Mouse (Mus musculus) heart, embryonic 15.5 days (tissue): ENCODE measurements at regions not wholly inside any gene's neighbourhood (a gene's known extent, or its start where the extent isn't known, plus 50 kb on each side); places are given as distances from the start of the nearest gene placed in this dataset.

Experiments used
- ATAC-seq: fragments of 200-750 bp; cut with Nextera tagmentation; replicated peaks from 2 replicates; pipeline ENCODE4 v1.8.0; 2017; ENCODE audit warnings: low read depth, moderate TSS enrichment; ENCODE audit not compliant: insufficient number of reproducible peaks, insufficient read depth, low FRiP score
- H3K27ac ChIP-seq: fragments of 300-500 bp; sonication (generic); 2 replicates; pipeline ENCODE4 v1.5.1; 2015; ENCODE audit warnings: mild to moderate bottlenecking, inconsistent platforms
- H3K27me3 ChIP-seq: fragments of 300-500 bp; sonication (generic); 2 replicates; pipeline ENCODE4 v1.6.1; 2015; ENCODE audit warnings: inconsistent platforms
- H3K36me3 ChIP-seq: fragments of 300-500 bp; sonication (generic); 2 replicates; pipeline ENCODE4 v1.6.1; 2015; ENCODE audit warnings: mild to moderate bottlenecking, inconsistent platforms
- H3K4me1 ChIP-seq: fragments of 300-500 bp; sonication (generic); replicated peaks from 2 replicates; pipeline ENCODE4 v1.6.1; 2015; ENCODE audit warnings: inconsistent platforms
- H3K4me2 ChIP-seq: fragments of 300-500 bp; sonication (generic); 2 replicates; pipeline ENCODE4 v1.6.1; 2015; ENCODE audit warnings: inconsistent platforms, mild to moderate bottlenecking, moderate library complexity
- H3K4me3 ChIP-seq: fragments of 300-500 bp; sonication (generic); 2 replicates; pipeline ENCODE4 v1.5.1; 2015; ENCODE audit warnings: mild to moderate bottlenecking, inconsistent platforms
- H3K9ac ChIP-seq: fragments of 300-500 bp; sonication (generic); 2 replicates; pipeline ENCODE4 v1.6.1; 2015; ENCODE audit warnings: mild to moderate bottlenecking, inconsistent platforms
- H3K9me3 ChIP-seq: fragments of 300-500 bp; sonication (generic); replicated peaks from 2 replicates; pipeline ENCODE4 v1.6.1; 2016; ENCODE audit warnings: inconsistent platforms
- WGBS: fragments of 180-500 bp; shearing (Covaris S2); methylation state at CpG from one replicate; pipeline ENCODE4 v1.1.7; 2015; ENCODE audit warnings: mixed read lengths; 5-methylcytosine and 5-hydroxymethylcytosine counted together

DNA sequence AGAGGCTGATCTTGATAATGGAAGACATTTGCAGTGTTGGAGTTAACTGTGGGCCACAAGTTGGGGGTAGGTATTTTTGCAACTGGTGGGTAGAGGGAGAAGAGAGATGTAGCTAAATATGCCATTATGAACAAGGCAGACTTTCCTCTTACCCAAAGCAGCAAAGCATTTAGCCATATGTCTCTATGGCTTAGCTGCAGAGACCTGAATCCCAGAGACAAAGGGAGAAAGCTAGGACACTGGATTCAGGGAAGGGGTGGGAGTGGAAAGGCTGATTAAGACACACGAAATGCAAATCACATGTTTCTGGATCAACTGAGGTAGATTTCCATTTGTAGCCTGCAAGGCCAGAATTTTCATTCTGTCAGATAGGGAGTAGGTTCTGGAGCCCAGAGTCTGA lies 129.8 kb downstream of the En1 start:
- Histone ChIP-seq H3K36me3 (no peaks in the 10 kb centered on the region), H3K9ac (no peak overlapping the region), H3K4me3 (no peak overlapping the region), H3K4me1 (0 out of 2 replicates have a peak, but pooled peaks cover 3% of the 10 kb centered on the region), H3K27ac (no peak overlapping the region), H3K4me2 (no peak overlapping the region), H3K9me3 (no peaks in the 10 kb centered on the region), H3K27me3 (no peaks in the 10 kb centered on the region)
- 64% methylated on average over 1 of the region's 1 CpGs for WGBS
- no peak for ATAC-seq

DNA sequence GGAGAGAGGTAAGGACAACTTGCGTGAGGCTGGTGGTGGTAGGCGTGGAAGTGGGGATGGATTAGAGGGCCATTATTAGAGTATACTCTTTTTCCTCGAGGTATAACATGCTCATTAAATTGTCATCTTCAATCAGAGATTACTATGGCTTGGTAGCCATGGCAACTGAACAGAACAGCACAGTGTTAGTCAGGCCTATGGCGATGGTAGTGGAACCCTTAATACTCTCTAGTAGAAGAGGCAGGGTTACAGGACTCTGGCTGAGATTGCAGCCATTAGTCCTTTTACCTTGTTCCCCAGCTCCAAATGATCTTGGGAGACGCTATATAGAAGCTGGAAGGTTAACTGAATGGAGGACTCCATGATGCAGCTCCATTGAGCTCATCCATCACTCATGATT lies 131.5 kb downstream of the En1 start:
- no peak for ATAC-seq
- 82% methylated on average over 5 of the region's 5 CpGs for WGBS

DNA sequence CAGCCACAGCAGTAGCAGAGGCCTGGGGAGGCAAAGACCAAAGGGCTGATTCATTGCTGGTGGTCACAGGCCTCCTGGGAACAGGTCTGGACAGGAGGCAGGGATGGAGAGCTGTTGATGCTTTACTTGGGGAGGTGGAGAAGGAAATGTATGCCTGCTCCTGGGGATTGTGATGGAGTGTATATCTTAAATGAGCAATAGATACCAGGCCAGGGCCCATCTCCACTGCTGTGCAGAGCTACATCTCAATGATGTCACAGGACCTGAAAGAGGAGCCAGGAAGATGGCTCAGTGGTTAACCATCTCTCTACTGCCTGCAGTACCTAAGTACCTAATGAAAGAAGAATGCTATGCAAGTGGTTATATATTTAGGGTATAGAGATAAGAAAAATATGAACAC lies 132.6 kb downstream of the En1 start:
- Histone ChIP-seq H3K27ac (no peak overlapping the region), H3K4me2 (no peak overlapping the region), H3K9ac (no peak overlapping the region), H3K36me3 (no peaks in the 10 kb centered on the region), H3K4me3 (no peak overlapping the region), H3K9me3 (no peaks in the 10 kb centered on the region), H3K27me3 (no peaks in the 10 kb centered on the region), H3K4me1 (peaks cover 6% of the 10 kb centered on the region)
- ATAC-seq: no peak

More for the DNA sequence above, 131.5 kb downstream of the En1 start:
- no peak overlapping the region for H3K27ac ChIP-seq
- no peaks in the 10 kb centered on the region for H3K36me3 ChIP-seq
- 0 out of 2 replicates have a peak, but pooled peaks cover 3% of the 10 kb centered on the region for H3K4me1 ChIP-seq
- no peak overlapping the region for H3K4me2 ChIP-seq
- no peaks in the 10 kb centered on the region for H3K9me3 ChIP-seq
- no peaks in the 10 kb centered on the region for H3K27me3 ChIP-seq
- no peak overlapping the region for H3K4me3 ChIP-seq
- no peak overlapping the region for H3K9ac ChIP-seq

DNA sequence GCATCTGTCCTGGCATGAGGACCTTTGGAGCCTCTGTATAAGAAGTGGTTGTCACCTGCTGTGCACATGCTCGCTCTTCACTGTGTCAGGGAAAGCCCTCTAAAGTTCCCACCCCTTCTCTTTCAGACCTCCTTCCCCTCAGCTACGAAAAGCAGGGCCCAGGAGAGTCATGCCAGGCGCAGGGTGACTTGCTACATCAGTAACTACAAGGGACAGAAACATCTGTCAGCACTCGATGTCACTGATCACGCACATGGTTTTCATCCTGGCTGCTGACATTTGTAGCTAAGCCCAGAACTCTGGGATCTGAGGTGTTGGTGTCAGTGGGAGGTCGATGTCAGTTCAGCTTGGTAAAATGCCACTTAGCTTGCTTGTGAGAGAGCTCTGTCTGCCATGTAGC lies 137.3 kb downstream of the En1 start:
- Histone ChIP-seq H3K27ac (peak overlapping the region; percentile 16; the same call in 1 of the 2 replicates), H3K36me3 (no peaks in the 10 kb centered on the region), H3K9ac (no peak overlapping the region), H3K27me3 (no peaks in the 10 kb centered on the region), H3K4me3 (no peak overlapping the region), H3K4me1 (peaks cover 5% of the 10 kb centered on the region), H3K4me2 (no peak overlapping the region), H3K9me3 (no peaks in the 10 kb centered on the region)
- WGBS: 22% methylated on average over 6 of the region's 6 CpGs
- peak; percentile 65 for ATAC-seq

DNA sequence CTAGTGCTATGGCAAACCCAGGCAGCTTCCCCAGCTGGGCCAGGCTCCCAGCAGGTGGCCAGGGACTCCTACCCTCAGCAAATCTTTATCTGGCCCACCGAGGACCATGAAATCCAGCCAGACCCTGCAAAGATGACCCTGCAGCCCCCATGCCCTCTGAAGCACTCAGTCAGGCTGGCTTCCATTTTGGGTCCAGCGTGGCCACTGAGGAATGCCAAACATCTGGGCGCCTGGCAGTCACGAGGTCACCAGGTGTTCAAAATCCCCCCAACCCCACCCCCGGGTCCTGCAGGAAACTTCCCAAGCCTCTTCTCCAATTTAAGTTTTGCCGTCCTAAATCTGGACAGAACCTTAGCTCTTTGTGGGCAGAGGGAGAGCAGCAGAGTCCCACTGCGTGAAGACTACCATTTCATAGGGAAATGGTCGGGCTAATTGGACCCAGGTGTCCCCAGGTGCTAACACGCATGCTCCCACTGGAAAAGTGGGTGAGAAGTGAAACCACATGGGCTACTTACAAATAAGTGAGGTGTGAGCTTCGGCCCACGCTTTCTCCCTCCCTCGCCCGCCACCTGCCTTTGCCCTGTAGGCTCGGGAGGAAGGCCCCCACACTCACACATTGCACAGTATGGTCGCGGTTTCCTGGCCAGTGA lies 139.0 kb downstream of the En1 start:
- no peak for ATAC-seq
- H3K4me3 ChIP-seq: no peak overlapping the region
- H3K9ac ChIP-seq: no peak overlapping the region
- H3K4me1 ChIP-seq: peaks cover 3% of the 10 kb centered on the region
- WGBS: 75% methylated on average over 16 of the region's 16 CpGs
- H3K27me3 ChIP-seq: no peaks in the 10 kb centered on the region
- H3K36me3 ChIP-seq: no peaks in the 10 kb centered on the region
- no peak overlapping the region for H3K4me2 ChIP-seq
- no peak overlapping the region for H3K27ac ChIP-seq
- H3K9me3 ChIP-seq: no peaks in the 10 kb centered on the region

DNA sequence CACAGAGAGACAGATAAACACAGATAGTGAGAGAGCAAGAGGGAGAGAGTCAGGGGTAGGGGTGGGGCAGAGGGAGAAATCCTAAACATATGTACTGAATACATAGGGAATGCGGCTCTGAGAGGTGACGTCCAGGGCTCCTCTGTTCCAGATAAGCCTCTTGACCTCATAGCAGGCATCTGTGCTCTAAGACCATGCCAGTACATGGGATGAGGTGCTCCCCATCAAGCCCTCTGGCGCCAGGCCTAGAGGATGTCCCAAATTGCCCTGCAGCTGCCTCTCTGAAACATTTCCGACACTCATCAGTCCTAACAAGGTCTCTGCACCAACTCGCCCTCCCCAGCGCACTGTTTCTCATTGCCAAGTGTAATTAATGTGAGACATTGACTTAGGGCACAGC lies 146.7 kb downstream of the En1 start:
- H3K4me3 ChIP-seq: no peak overlapping the region
- no peak; the same call in 1 of the 2 replicates for ATAC-seq
- H3K9ac ChIP-seq: no peak overlapping the region
- H3K36me3 ChIP-seq: no peaks in the 10 kb centered on the region
- no peaks in the 10 kb centered on the region for H3K9me3 ChIP-seq
- peaks cover 5% of the 10 kb centered on the region; the same call in 1 of the 2 replicates for H3K4me1 ChIP-seq
- no peak overlapping the region for H3K27ac ChIP-seq
- H3K27me3 ChIP-seq: no peaks in the 10 kb centered on the region
- no peak overlapping the region for H3K4me2 ChIP-seq
- WGBS: 51% methylated on average over 6 of the region's 6 CpGs

DNA sequence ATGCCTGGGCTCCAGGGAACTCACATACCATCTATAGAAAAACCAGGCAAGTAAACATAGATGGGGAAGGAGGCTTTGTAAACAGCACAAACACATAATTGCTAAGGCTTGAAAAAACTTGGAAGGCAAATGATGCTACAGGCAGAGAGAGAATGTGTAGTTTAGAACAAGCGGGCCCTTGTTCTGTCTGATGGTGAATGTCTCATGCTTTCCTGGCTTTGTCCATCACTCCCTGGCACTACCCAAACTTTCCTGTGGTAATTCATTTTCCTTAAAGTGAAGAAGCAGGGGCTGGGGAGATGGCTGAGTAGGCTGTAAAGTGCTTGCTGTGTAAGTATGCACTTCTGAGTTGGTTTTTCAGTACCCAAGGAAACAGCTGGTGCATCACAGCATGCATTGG lies 151.2 kb downstream of the En1 start:
- no peaks in the 10 kb centered on the region for H3K36me3 ChIP-seq
- no peaks in the 10 kb centered on the region for H3K27me3 ChIP-seq
- no peak for ATAC-seq
- H3K4me2 ChIP-seq: no peak overlapping the region
- no peaks in the 10 kb centered on the region for H3K9me3 ChIP-seq
- H3K4me3 ChIP-seq: no peak overlapping the region
- H3K9ac ChIP-seq: no peak overlapping the region
- peaks cover 41% of the 10 kb centered on the region for H3K4me1 ChIP-seq
- H3K27ac ChIP-seq: no peak overlapping the region
- WGBS: 91% methylated on average over 1 of the region's 1 CpGs

DNA sequence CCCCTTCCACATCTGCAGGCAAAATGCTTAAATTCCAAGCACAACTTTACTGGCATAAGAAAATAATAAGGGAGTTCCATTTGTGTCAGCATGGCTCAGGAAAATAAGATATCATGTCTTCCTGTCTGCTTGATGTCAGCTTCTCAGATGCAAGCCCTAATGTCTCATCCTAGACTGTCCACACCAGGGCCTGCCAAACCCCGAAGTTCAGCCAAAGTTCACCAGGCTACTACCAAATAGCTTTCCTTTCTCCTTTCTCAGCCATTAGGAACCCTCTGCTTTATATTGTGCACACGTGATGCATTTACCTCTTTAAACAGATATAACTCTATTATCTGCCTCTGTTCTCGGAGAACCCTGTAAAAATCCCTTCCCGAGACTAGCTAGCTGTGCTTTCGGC lies 152.1 kb downstream of the En1 start:
- Histone ChIP-seq H3K4me2 (no peak overlapping the region), H3K4me1 (peaks cover 43% of the 10 kb centered on the region), H3K4me3 (no peak overlapping the region), H3K27me3 (no peaks in the 10 kb centered on the region), H3K9ac (no peak overlapping the region), H3K36me3 (no peaks in the 10 kb centered on the region), H3K27ac (no peak overlapping the region), H3K9me3 (no peaks in the 10 kb centered on the region)
- ATAC-seq: no peak
- WGBS: 52% methylated on average over 5 of the region's 5 CpGs

DNA sequence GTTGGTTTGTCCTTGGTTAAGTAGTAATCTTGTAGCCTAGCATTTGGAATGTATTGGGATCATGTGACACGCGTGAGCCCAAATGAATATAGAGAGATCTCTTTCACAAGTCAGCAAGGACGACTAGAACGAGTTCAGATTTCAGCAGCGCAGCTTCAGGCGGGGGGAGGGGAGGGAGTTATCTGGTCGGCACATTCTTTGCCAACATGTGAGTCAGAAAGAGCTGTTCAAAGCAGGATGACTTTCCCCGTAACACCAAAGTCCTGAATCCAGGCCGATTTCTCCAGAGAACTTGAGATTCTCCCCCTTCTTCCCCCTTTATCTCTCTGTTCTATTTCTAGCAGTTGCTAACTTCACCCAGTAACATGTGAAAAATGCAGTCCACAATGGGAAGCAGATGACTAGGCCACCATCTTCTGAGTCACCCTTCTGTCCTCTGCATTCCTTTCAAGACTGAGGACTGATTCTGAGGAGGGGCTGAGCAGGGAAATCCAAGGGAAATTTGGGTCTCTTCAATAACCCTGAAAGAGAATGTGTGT lies 155.1 kb downstream of the En1 start:
- Histone ChIP-seq H3K9ac (no peak overlapping the region), H3K27ac (peak overlapping the region; percentile 80), H3K4me1 (peaks cover 43% of the 10 kb centered on the region), H3K9me3 (no peaks in the 10 kb centered on the region), H3K4me3 (no peak overlapping the region), H3K4me2 (0 out of 2 replicates have a peak overlapping the region, but pooled peaks have one; percentile 21), H3K27me3 (no peaks in the 10 kb centered on the region), H3K36me3 (no peaks in the 10 kb centered on the region)
- WGBS: 14% methylated on average over 9 of the region's 9 CpGs
- peak; percentile 54 for ATAC-seq

DNA sequence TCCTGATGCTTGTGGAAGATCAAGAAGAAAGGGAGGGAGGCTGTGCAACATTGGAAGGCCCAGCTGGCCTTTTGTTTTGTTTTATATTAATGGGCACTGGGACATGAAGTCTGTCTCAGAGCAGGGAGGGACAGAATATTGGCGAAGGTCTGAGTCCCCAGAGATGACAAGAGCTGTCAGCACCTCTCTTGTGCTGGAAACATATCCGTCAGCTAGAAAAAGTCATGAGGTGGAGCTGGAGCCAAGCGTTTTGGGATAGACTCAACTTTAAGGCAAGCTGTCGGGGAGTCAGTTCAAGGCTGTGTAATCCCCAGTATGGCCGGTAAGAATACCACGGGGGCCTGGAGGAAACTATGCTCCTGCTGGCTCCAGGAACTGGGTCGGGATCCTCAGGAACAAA lies 156.0 kb downstream of the En1 start:
- no peaks in the 10 kb centered on the region for H3K36me3 ChIP-seq
- WGBS: 24% methylated on average over 7 of the region's 7 CpGs
- no peak overlapping the region for H3K4me2 ChIP-seq
- H3K27ac ChIP-seq: peak overlapping the region; percentile 80
- peak; percentile 73 for ATAC-seq
- no peak overlapping the region for H3K9ac ChIP-seq
- H3K27me3 ChIP-seq: no peaks in the 10 kb centered on the region
- H3K9me3 ChIP-seq: no peaks in the 10 kb centered on the region
- H3K4me1 ChIP-seq: peaks cover 43% of the 10 kb centered on the region
- no peak overlapping the region for H3K4me3 ChIP-seq

DNA sequence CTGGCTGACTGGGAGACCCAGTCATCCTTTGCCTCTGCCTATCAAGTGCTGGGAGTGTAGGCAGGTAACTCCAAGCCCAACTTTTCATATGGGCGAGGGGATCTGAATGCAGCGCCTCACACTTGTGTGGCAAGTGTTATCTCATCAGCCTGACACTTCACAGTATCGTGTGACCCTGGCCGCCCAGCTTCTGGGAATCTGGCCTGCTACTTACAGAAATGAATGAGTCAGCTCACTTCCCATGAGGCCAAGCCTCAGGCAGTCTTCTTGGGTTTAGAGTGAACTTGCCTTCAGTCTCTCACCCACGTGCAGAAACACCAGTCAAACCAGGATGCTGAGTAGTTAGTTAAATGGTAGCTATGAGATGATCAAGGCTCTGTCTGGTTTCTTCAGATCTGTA lies 156.5 kb downstream of the En1 start:
- H3K27me3 ChIP-seq: no peaks in the 10 kb centered on the region
- no peaks in the 10 kb centered on the region for H3K36me3 ChIP-seq
- peaks cover 43% of the 10 kb centered on the region for H3K4me1 ChIP-seq
- no peak for ATAC-seq
- H3K9ac ChIP-seq: no peak overlapping the region
- H3K27ac ChIP-seq: peak overlapping the region; percentile 80
- 22% methylated on average over 5 of the region's 5 CpGs for WGBS
- H3K4me3 ChIP-seq: no peak overlapping the region
- H3K4me2 ChIP-seq: no peak overlapping the region
- no peaks in the 10 kb centered on the region for H3K9me3 ChIP-seq

DNA sequence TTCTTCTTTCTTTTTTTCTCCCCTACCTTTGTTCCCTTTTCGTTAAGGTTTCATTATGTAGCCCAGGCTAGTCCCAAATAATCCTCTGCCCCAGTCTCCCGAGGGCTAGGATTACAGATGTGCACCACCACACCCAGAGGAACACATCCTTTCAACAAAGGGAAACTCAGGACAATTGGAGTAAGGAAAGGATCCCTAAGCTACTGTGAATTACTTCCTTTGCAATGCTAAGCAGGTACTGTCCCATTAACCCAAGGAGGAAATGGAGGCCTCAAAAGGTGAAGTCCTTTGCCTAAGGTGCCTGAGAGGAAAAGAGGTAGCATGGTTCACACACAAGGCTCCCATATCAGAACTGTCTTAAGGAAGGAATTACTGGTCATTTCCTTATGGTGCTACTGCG lies 157.2 kb downstream of the En1 start:
- H3K4me2 ChIP-seq: no peak overlapping the region
- no peaks in the 10 kb centered on the region for H3K36me3 ChIP-seq
- no peak overlapping the region for H3K4me3 ChIP-seq
- no peaks in the 10 kb centered on the region for H3K9me3 ChIP-seq
- ATAC-seq: no peak
- no peak overlapping the region for H3K27ac ChIP-seq
- H3K4me1 ChIP-seq: peaks cover 38% of the 10 kb centered on the region
- H3K9ac ChIP-seq: no peak overlapping the region
- H3K27me3 ChIP-seq: no peaks in the 10 kb centered on the region
- 77% methylated on average over 3 of the region's 3 CpGs for WGBS
